Mouse (Mus musculus) retina, postnatal 7 days (tissue): ENCODE results near the gene Frat2.

Source experiments
- DNase-seq: peaks from one replicate; pipeline ENCODE4 v3.0.0-alpha.2; 2012; ENCODE audit warnings: low read depth, low spot score

Gene Frat2

DNA sequence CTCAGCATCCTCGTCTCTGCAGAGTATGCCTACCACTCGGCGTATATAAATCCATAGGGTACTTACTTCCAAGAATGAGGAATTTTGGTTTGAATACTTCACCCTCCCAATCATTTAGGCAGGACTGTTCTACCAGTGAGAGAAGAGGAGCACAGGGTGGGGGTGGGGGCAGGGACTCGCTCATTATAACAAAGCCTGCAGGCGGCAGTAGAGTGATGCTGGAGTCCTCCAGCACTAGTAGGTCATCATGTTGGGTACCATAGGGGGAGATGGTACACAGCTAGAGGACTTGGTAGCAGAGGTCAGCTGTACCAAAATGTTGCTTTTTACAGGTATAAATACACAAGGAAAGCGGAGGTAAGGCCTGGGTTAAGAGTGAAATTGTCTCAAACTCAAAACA, 3.6 kb downstream of the Frat2 start:
- no peak for DNase-seq

DNA sequence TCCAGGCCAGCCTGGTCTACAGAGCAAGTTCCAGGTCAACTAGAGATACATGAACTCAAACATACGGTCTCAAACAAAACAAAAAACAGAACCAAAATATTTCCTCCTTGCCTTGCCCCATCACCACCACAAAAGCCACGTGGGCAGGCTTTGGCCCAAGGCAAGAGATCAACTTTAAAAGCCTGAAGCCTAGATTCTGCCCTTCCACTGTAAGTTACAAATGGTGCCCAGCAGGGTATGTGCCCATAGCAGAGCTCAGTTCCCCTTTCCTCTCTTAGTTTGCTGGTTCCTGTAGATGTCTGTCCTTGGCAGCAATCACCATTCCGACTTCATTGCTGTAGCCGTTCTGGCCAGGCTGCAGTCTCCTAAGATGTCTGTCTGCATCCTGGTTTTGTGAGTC, 5.2 kb downstream of the Frat2 start:
- DNase-seq, result no peak

DNA sequence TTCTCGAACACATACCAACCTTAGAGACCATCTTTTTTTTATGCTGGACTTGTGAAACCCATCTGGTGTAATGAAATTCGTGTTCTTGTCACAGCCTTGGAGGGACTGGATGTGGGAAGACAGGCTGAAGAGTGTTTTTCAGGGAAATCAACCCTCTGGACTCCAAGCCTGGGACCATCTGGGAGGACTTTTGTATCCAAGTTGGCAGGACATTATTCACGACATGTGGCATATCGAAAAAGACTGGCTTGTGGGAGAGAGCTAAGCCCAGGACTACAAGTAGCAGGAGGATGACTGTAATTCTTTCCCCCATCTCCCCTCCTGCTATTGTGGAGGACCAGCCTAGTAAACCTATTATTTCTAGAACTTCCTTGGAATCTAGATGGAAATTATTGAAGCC, 5.7 kb downstream of the Frat2 start:
- DNase-seq, result no peak

DNA sequence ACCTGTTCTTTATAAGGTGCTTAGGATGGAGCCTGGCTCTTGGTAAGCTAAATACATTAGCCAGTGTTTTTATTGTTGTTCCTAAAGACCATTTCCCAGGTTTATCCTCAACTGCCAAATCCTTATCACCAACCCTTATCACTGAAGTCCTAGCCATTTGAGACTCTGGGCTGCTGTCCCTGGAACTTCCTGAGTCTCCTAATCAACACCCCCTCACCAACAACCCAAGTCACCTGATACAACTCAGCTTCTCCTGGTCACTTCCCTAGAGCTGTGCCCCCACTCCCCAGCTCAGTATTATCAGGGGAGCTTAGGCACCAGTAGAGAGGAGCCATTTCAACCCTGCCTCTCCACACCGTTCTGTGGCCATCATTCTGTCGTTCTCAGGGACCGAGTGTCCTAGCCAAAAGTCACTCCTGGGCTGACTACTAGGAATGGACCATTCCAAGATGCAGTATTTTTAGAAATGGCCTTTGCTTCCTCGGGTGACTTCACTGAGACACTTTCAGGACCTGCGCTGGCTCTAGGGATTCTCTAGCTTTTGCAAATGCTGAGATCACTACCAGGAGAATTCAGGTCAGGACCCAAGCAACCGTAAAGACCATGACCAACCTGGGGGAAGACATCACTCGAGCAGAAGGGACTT, 6.7 kb downstream of the Frat2 start:
- DNase-seq, result no peak

DNA sequence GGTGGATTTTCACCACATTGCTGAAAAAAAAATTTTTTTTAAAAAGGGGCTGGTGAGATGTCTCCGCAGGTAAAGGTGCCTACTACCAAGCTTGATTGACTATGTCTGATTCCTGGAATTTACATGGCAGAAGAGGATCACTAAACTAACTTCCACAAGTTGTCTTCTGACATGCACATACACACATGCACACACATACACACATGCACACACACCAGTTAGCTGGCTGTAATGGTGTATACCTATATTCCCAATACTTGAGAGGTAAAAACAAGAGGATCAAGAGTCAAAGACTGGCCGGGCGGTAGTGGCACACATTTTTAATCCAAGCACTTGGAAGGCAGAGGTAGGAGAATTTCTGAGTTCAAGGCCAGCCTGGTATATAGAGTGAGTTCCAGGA, 8.2 kb downstream of the Frat2 start:
- DNase-seq, result no peak

DNA sequence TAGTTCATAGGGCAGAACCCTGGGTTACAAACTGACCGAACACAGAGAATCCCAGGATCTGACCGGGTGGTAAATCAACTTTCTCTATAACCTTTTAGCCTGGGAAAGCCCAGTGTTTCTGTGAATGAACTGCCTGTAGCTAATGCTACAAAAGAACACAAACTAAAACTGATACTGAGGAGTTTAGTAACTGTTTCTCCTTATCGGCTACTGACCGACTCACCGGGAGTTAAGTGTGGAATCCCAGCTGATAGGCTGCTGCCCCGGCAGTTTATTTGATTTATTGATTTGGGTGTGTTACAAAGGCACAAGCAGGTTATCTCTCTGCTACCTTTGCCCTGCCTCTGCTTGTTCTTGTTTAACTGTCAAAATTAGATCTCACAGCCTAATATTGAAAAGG, 9.1 kb downstream of the Frat2 start:
- DNase-seq, result no peak

DNA sequence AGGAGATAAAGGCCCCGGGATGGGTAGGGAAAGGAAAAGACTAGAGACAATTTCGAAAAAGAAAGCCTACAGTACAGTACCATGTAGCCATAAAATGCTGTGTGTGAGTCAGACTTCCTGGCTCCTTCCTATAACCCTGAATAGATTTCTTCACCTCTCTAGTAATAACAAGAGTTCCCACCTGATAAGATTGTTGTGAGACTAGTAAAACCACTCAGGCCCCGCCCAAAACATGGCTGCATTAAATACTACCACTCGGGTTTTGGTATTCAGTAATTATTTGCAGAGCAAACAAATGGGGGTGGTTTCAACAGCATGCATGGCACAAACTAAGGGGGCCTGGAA, 10.0 kb downstream of the Frat2 start:
- DNase-seq, result no peak

DNA sequence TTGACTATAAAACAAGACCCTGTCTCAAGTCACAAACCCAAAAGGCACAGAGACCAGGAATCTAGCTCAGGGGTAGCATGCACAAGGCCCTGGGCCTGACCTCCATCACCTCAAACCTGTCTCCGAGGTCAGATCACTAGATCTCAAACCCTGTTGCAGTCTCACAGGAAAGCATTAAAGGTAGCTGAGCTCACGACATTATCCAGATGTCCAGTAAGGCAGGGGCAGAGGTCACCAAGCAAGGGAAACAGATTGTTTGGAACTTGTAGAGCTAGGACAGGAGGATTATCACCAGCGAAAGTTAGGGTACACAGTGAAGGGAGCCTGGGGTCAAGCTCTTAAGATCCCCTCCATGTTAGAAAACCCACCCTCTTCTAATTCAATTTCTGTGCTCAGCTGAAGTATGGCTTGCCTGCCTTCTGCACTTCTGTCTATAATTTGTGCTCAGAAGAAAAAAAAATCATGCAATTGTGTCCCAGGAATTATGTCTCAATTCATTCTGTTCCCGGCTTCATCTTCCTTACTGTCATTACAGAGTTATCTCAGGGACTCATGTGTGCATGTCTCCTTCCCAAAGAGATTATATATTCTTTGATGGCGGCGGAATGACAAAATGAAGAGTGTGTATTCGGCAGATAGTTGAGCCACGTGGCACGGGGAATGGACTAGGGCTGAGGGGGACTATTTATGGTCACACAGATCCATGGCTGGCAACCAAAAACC, 10.6 kb downstream of the Frat2 start:
- no peak for DNase-seq

DNA sequence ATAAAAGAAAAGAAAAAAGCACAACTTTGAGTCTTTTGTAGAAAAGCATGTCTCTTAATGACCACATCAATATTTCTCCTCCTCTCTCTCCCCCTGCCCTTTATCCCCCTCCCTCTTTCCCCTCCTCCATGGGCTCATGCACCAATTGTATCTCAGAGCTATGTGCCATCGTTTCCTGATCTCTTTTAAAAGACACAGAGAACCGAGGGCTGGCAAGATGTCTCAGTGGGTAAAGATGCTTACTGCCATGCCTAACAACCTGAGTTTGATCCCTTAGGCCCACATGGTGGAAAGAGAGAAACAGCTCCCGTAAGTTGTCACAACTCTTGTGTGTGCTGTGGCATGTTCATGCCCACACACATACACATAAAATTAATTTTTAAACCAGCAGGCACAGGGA, 11.2 kb downstream of the Frat2 start:
- DNase-seq, result no peak

DNA sequence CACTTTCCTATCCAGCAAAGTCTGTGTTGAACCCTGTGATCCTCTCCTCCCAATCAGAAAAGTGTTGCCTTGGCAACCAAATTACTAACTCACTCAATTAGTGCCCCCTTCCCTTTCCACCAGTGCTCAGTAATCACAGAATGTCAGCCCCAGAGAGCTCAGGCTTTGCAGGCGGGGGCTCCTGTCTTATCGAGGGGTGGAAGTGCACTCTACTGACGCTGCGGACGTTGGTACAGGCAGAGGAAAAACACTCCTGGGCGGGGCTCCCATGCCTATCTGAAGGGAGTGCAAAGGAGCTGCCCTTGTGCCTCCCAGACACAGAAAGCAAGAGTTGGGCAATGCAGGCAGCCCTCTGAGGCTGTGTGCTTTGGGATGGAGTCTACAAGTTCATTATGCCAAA, 12.1 kb downstream of the Frat2 start:
- DNase-seq, result no peak

DNA sequence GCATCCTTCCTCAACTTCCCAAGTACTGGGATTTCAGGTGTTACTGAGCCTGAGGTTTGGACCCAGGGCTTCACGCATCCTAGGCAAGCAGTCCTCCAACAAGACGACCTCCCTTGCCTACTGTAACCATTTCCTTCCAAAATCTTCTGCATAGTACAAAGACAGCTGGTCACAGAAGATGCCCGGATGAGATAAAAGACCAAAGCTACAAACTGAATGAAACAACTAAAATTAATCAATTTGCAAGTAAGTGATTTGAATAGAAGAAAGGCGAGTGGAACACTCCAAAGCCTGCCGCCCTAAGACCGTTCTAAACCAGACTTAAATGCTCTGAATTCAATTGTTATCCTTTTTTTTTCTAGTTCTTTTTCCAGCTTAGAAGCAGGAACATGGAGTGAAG, 12.5 kb downstream of the Frat2 start:
- no peak for DNase-seq

DNA sequence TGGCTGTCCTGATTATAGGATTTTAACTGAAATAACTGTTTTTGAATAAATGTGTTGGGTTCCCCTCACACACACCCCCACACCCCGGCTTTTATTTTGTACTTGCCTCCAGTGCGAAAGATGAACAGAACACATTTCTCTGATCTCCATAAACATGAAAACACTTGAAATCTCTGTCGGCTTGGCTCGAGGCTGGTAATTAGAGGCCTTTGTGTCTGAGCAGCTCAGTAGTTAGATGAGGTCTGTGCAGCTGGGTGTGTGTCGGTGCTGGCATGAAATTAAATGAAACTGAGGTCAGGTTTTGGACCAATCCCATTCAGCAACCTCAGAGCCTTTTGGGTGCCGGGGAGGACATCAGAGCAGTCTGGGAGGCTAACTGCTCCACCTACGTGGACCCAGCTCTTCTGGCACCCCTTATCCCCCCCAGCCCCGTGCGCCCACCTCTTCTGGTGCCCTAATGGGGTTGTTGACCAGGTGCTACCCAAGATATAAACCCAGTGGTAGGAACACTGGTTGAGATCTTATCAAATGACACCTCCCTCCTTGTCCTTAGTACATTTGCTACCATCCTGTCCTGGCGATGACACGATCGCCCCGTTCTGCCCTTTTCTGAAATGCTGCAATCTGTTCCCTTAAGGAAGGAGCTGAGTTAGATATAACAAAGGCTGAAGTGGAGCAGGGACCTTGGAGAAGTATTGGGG, 15.3 kb downstream of the Frat2 start:
- no peak for DNase-seq

DNA sequence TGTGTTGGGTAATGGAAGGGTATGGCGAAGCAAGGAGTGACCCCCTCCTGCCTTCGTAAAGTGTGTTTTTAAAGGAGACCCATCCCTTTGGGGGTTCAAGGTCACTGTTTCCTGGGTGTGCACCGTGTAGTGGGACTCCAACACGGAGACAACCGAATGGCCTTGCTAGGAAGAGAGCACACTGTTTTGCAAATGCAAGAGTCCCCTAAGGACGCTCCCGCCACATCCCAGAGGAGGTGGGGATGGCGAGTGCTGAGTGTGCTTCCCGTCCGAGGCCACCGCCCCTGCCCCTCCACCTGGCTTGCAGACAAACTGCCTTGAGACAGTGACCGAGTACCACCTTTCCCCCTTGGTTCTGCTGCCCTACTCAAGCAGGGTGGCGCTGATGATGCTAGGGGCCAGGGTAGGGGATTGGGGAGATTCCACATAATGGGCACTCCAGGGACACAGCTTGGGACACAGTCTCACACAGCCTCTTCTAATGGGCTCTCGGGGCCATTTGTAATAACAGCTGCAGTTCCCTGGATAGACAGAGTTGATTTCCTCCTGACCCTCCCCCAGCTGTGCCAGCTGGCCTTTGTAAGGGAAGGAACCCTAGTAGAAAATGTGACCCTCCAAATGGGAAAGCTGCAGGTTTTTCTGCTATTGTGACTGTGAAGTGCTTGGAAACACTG, 16.1 kb downstream of the Frat2 start:
- no peak for DNase-seq

DNA sequence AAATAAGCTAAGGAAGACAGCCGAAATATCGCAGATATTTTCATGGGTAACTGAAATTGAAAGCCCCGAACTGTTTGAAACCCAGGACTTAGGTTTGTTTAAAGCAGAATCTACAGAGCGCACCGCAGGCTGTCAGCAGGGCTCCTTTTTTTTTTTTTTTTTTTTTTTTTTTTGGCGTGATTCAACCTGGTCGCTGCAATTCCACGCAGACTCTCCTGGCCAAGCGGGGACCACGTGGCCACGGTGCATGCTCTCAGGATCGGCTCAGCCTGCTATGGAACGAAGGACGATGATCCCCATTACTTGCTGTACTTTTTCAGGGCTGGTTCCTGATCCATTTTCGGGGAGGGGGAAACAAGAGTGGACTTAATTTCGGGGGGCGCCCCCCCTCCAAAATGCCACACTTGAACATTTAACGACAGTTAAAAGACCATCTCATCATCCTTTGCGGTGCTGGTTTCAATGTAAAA, 16.8 kb downstream of the Frat2 start:
- DNase-seq, result no peak

DNA sequence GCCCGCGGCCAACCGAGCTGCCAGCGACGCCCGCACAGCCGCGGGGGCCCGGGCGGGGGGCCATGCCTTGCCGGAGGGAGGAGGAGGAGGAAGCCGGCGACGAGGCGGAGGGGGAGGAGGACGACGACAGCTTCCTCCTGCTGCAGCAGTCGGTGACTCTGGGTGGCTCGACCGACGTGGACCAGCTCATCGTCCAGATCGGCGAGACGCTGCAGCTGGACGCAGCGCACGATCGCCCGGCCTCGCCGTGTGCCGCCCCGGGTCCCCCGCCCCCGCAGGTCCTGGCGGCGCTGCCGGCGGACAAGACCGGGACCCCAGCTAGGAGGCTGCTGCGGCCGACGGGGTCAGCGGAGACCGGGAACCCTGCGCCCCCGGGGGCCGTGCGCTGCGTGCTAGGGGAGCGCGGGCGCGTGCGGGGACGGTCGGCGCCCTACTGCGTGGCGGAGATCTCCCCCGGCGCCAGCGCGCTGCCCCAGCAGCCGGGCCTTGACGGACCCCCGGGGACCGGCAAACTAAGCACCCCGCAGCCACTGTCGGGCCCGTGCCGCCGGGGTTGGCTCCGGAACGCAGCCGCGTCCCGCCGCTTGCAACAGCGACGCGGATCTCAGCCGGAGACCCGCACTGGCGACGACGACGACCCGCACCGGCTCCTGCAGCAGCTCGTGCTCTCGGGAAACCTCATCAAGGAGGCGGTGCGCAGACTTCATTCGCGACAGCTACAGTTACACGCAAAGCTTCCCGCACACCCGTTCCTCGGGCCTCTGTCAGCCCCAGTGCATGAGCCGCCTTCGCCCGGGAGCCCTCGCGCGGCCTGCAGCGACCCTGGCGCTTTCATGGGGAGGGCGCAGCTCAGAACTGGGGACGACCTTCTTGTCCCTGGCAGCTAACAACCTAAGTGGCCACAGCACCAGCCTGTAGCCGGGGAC, 17.6 kb downstream of the Frat2 start:
- DNase-seq, result no peak

DNA sequence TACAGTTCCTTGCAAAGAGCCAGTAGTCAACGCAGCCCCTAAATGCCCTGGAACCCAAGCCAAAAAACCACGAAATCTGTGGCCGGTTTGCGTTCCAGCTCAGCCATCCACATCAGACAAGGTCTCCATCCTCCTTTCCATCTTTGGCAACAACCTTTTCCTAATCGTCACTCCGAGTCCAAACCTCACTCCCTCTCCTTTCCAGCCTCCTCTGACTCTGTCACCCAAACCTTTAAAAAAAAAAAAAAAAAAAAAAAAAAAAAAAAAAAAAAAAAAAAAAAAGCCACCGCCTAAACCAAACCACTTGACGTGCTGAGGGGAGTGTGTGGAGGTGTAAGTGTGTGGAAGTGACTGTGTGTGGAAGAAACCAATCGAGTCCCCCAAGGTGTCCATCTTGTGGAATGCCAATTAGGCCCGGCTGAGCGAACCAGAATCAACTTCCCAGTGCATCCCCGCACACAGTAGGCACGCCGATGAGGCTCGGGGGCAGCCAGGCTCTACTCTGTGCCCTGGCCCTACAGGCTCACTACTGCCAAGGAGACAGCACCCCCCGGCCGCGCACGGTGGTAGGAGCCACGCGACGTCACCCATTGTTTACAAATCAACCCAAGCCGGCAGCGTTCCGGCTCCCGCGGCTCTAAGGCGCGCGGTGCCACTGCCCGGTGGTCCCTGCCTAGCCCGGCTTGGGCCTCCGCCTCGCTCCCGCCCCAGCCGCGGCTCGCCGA, 18.4 kb downstream of the Frat2 start, which contains the start of gene Frat1:
Frat1 (plus strand) TSS at position 590 of the 725 bp plus-strand sequence.
- peak; percentile 87 for DNase-seq

DNA sequence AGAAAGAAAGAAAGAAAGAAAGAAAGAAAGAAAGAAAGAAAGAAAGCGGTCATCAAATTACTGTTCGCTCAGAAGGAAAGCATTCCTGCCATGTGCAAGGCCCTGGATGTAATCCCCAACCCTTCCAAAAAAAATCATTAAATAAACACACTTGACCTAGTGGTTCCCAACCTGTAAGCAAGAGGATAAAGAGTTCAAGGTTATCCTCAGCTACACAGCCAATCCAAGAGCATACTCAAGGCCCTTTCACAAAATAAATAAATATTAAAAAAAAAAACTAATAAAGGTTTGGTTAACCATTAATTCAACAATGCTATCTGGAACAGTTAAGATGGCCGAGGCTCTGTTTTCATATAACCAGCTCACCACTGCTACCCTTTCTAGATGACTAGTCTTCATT, 19.0 kb downstream of the Frat2 start:
- DNase-seq, result no peak

DNA sequence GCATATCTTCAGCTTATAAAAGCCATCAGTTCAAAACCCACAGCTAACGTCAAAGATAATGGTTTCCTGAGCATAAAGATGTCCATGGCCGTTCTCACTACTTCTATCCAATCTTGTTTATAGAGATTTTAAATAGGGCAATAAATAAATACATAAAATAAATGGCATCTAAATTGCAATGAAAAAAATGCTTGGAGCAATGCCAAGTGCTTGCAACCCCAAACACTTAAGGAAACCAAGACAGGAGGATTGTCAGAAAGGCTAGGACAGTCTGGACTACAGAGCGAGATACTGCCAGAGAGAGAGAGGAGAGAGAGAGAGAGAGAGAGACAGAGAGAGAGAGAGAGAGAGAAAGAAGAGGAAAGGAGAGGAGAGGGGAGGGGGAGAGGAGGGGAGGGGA, 21.4 kb downstream of the Frat2 start:
- no peak for DNase-seq

DNA sequence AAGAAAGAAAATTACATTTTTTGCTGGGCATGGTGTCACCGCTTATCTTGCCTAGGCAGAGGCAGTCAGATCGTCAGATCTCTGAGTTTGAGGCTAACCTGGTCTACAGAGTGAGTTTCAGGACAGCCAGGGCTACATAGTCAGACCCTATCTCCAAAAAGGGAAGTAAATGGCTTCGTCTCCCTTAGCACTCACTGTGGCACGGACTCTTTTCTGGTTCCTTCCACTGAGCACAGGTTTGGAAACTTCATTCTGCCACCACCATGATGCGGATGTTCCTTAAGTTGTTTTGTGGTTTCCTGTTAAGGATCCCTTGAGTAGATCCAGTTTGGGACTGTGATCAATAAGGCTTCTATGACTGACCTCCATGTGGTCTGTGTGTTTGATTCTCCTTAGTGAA, 23.0 kb downstream of the Frat2 start:
- DNase-seq, result no peak

DNA sequence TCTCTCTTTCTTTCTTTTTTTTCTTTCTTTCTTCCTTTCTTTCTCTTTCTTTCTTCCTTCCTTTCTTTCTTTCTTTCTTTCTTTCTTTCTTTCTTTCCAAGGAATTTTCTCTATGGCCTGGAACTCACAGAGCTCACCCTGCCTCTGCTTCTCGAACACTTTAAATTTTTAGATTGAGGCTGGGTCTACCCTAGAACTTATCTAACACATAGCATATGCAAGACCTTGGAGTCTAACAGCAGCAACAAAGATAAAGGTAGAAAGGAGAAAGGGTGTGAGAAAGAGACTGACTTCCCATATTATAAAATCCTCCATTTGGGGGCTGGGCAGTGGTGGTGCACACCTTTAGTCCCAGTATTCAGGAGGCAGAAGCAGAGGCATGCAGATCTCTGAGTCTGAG, 25.3 kb downstream of the Frat2 start:
- DNase-seq, result no peak

DNA sequence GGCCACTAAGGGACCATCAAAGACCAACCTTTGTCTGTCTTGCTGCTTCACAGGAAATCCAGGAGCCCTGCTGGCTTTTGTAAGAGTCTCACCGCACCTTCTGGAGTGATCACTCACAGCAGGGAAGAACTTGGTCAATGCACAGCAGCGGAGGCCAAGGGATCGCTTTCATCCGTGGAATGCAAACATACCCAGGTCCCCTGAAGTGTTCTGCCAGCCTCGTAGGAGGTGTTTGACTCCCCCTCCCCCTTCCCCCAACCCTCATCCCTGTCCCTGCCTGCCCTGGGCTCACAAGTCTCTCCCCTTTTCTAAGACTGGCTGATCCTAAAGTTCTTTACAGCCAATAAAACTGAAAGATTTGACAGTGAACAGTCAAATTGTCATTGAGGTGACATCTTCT, 26.5 kb downstream of the Frat2 start:
- DNase-seq, result no peak
